Mouse (Mus musculus) cerebellum, postnatal 4 days (tissue): Measurements from ENCODE around the gene Pramef25.
"Not testable (repeated sequence)": the region's sequence is repeated elsewhere in the genome, so short reads cannot be mapped to it uniquely, and the experiment has no call there.

Experiments
- DNase-seq, 2 experiments: peaks; one replicate each; pipeline ENCODE4 v3.0.0; 2022; ENCODE audit warnings: low spot score in 2 of 2, mixed read lengths in 1 of 2

Pramef25 gene

GRCm38 (mm10) chr4:143950916-143951315, at the start of gene Pramef25:
Gene Pramef25, minus strand, starts transcription at chr4:143951016.
- not testable (repeated sequence) for DNase-seq

- DNase-seq = not testable (repeated sequence)
Observed at GRCm38 (mm10) chr4:143994269-143994668, 43.5 kb upstream of the Pramef25 start, which contains the start of gene Pramef17. Gene Pramef17, minus strand, starts transcription at chr4:143994369.

- peak; percentile 59 to 67 for DNase-seq
Observed at GRCm38 (mm10) chr4:143988126-143988525, 37.3 kb upstream of the Pramef25 start.

GRCm38 (mm10) chr4:143987475-143987941, 36.7 kb upstream of the Pramef25 start:
- DNase-seq = peak in 1 of 2 experiments; percentile 30

- peak; percentile 14 to 25 for DNase-seq
Observed at GRCm38 (mm10) chr4:143985733-143986132, 34.9 kb upstream of the Pramef25 start.

GRCm38 (mm10) chr4:143985165-143985564, 34.3 kb upstream of the Pramef25 start:
- DNase-seq = not testable (repeated sequence)

- not testable (repeated sequence) for DNase-seq
Observed at GRCm38 (mm10) chr4:143983446-143983845, 32.6 kb upstream of the Pramef25 start.

GRCm38 (mm10) chr4:143966850-143967249, 16.0 kb upstream of the Pramef25 start, which contains the start of gene Gm13101:
Gene Gm13101, minus strand, starts transcription at chr4:143966950.
- DNase-seq = not testable (repeated sequence)

GRCm38 (mm10) chr4:143900280-143900679, 50.5 kb downstream of the Pramef25 start, which contains the start of gene Pramef6:
Gene Pramef6, minus strand, starts transcription at chr4:143900380.
- not testable (repeated sequence) for DNase-seq
